Mouse (Mus musculus) cerebellum, adult 8-10 months (tissue): ENCODE measurements around the gene Eef1a1.
"Not testable (repeated sequence)": the region's sequence is repeated elsewhere in the genome, so short reads cannot be mapped to it uniquely, and the experiment has no call there.

ENCODE experiments used
- DNase-seq: peaks from one replicate; pipeline ENCODE4 v3.0.0; 2022

Eef1a1 gene

GRCm38 (mm10) chr9:78488890-78489420, at the start of gene Eef1a1:
Eef1a1 (minus strand) TSS chr9:78489151.
- peak; percentile 45 for DNase-seq

- no peak for DNase-seq
Observed at GRCm38 (mm10) chr9:78538421-78538820, 49.5 kb upstream of the Eef1a1 start.

- DNase-seq, result peak; percentile 59
Observed at GRCm38 (mm10) chr9:78537154-78537873, 48.4 kb upstream of the Eef1a1 start.

GRCm38 (mm10) chr9:78534606-78535005, 45.7 kb upstream of the Eef1a1 start:
- DNase-seq, result no peak

- no peak for DNase-seq
Observed at GRCm38 (mm10) chr9:78533296-78533935, 44.5 kb upstream of the Eef1a1 start.

GRCm38 (mm10) chr9:78532341-78532819, 43.4 kb upstream of the Eef1a1 start:
- no peak for DNase-seq

GRCm38 (mm10) chr9:78531816-78532215, 42.9 kb upstream of the Eef1a1 start:
- DNase-seq, result no peak

GRCm38 (mm10) chr9:78527767-78528381, 38.9 kb upstream of the Eef1a1 start:
- peak; percentile 72 for DNase-seq

GRCm38 (mm10) chr9:78527301-78527761, 38.4 kb upstream of the Eef1a1 start:
- DNase-seq, result peak; percentile 62

- DNase-seq, result no peak
Observed at GRCm38 (mm10) chr9:78526206-78526605, 37.3 kb upstream of the Eef1a1 start.

GRCm38 (mm10) chr9:78525451-78526135, 36.6 kb upstream of the Eef1a1 start:
- DNase-seq, result no peak

- no peak for DNase-seq
Observed at GRCm38 (mm10) chr9:78521689-78522088, 32.7 kb upstream of the Eef1a1 start.

- peak; percentile 29 for DNase-seq
Observed at GRCm38 (mm10) chr9:78520780-78521601, 32.0 kb upstream of the Eef1a1 start.

- no peak for DNase-seq
Observed at GRCm38 (mm10) chr9:78520127-78520779, 31.3 kb upstream of the Eef1a1 start.

- DNase-seq, result not testable (repeated sequence)
Observed at GRCm38 (mm10) chr9:78517237-78517636, 28.3 kb upstream of the Eef1a1 start.

GRCm38 (mm10) chr9:78516125-78516524, 27.2 kb upstream of the Eef1a1 start:
- no peak for DNase-seq

- DNase-seq, result no peak
Observed at GRCm38 (mm10) chr9:78514681-78515080, 25.7 kb upstream of the Eef1a1 start.

- no peak for DNase-seq
Observed at GRCm38 (mm10) chr9:78513776-78514500, 25.0 kb upstream of the Eef1a1 start.

GRCm38 (mm10) chr9:78511705-78512104, 22.8 kb upstream of the Eef1a1 start:
- no peak for DNase-seq

- DNase-seq, result no peak
Observed at GRCm38 (mm10) chr9:78508106-78508786, 19.3 kb upstream of the Eef1a1 start.
